Comparison of ENCODE assay signal across 8 mouse cellular contexts in genomic region chrX:12873230-12873629, GRCm38 (mm10).
DNase-seq lines count a peak whose midpoint lies in the region; ATAC-seq lines count a peak whose summit lies in the region.

No protein-coding gene starts in this region.

- H3K4me1 ChIP-seq in kidney, embryonic 14.5 days (ENCODE audit: control insufficient read depth, insufficient read depth, low read length) = no peaks in the 10 kb centered on the region
- no peaks in the 10 kb centered on the region for H3K4me1 ChIP-seq in intestine, embryonic 14.5 days (replicated peaks; ENCODE audit: control insufficient read depth, insufficient read depth, low read length)
- no peaks in the 10 kb centered on the region for H3K4me1 ChIP-seq in midbrain, embryonic 16.5 days (ENCODE audit: control insufficient read depth, insufficient read depth, low read length)

- H3K4me2 ChIP-seq in kidney, embryonic 14.5 days (replicated peaks; ENCODE audit: low read depth, low read length) = peak overlapping the region; percentile 31
- peak overlapping the region; percentile 35 for H3K4me2 ChIP-seq in intestine, embryonic 14.5 days (ENCODE audit: low read length)
- H3K4me2 ChIP-seq in midbrain, embryonic 16.5 days (ENCODE audit: low read length) = peak overlapping the region; percentile 47

- WGBS in kidney, embryonic 14.5 days = 48% methylated on average over 6 of the region's 6 CpGs
- 47% methylated on average over 6 of the region's 6 CpGs for WGBS in intestine, embryonic 14.5 days
- 16% methylated on average over 6 of the region's 6 CpGs for WGBS in midbrain, embryonic 16.5 days

- ATAC-seq in kidney, embryonic 14.5 days (ENCODE audit: low FRiP score, low TSS enrichment) = peak; percentile 24; the same call in 1 of the 2 replicates
- peak; percentile 64 for ATAC-seq in common myeloid progenitor, adult 5-6 weeks (replicated peaks; ENCODE audit: low read depth, poor library complexity, severe bottlenecking)
- no peak for ATAC-seq in intestine, embryonic 14.5 days (replicated peaks; ENCODE audit: low FRiP score, low TSS enrichment, low read depth)
- peak; percentile 82 for ATAC-seq in midbrain, embryonic 16.5 days

- H3K36me3 ChIP-seq in kidney, embryonic 14.5 days (ENCODE audit: control insufficient read depth, insufficient read depth, low read length) = no peaks in the 10 kb centered on the region
- no peaks in the 10 kb centered on the region for H3K36me3 ChIP-seq in intestine, embryonic 14.5 days (ENCODE audit: control insufficient read depth, insufficient read depth, low read length)
- no peaks in the 10 kb centered on the region for H3K36me3 ChIP-seq in midbrain, embryonic 16.5 days (ENCODE audit: control insufficient read depth, insufficient read depth, low read length)

- H3K27me3 ChIP-seq in kidney, embryonic 14.5 days (ENCODE audit: control insufficient read depth, insufficient read depth, low read length) = peaks cover 3% of the 10 kb centered on the region; the same call in 1 of the 2 replicates
- H3K27me3 ChIP-seq in intestine, embryonic 14.5 days (replicated peaks; ENCODE audit: control insufficient read depth, insufficient read depth, low read length) = no peaks in the 10 kb centered on the region
- H3K27me3 ChIP-seq in midbrain, embryonic 16.5 days (ENCODE audit: control insufficient read depth, insufficient read depth, low read depth, low read length) = no peaks in the 10 kb centered on the region

- no peak overlapping the region for H3K27ac ChIP-seq in kidney, embryonic 14.5 days (ENCODE audit: low read depth, low read length)
- H3K27ac ChIP-seq in intestine, embryonic 14.5 days (ENCODE audit: low read depth) = no peak overlapping the region
- peak overlapping the region; percentile 89 for H3K27ac ChIP-seq in midbrain, embryonic 16.5 days (ENCODE audit: low read length)

- no peak overlapping the region for H3K9ac ChIP-seq in kidney, embryonic 14.5 days (ENCODE audit: low read depth, low read length)
- H3K9ac ChIP-seq in intestine, embryonic 14.5 days (ENCODE audit: low read length) = no peak overlapping the region
- H3K9ac ChIP-seq in midbrain, embryonic 16.5 days (ENCODE audit: low read depth, low read length) = peak overlapping the region; percentile 49

- H3K4me3 ChIP-seq in kidney, embryonic 14.5 days (ENCODE audit: low read length) = peak overlapping the region; percentile 21; the same call in 1 of the 2 replicates
- H3K4me3 ChIP-seq in intestine, embryonic 14.5 days (ENCODE audit: low read depth, low read length) = peak overlapping the region; percentile 24; the same call in 1 of the 2 replicates
- peak overlapping the region; percentile 25 for H3K4me3 ChIP-seq in midbrain, embryonic 16.5 days (ENCODE audit: low read depth, low read length)

- no peak for DNase-seq in kidney, adult 18-20 months
- DNase-seq in intestine, embryonic 14.5 days (ENCODE audit: low spot score) = no peak
- DNase-seq in urinary bladder, postnatal 4 days (ENCODE audit: low spot score in 2 of 2) = no peak
- no peak for DNase-seq in embryo, embryonic 9.5 days (ENCODE audit: extremely low spot score)
- DNase-seq in retina, postnatal 1 day = no peak

- H3K9me3 ChIP-seq in kidney, embryonic 14.5 days (ENCODE audit: control insufficient read depth, low read length) = no peaks in the 10 kb centered on the region
- no peaks in the 10 kb centered on the region for H3K9me3 ChIP-seq in intestine, embryonic 14.5 days (ENCODE audit: control insufficient read depth, low read length)
- H3K9me3 ChIP-seq in midbrain, embryonic 16.5 days (replicated peaks; ENCODE audit: control insufficient read depth, low read length, poor library complexity, severe bottlenecking) = no peaks in the 10 kb centered on the region
